Mouse (Mus musculus): ENCODE results near the gene Olfr479. TPM values are rescaled to one million over a fixed set of nuclear protein-coding genes. Genes with fewer than 3 reads are reported as not detected.

The Olfr479 gene
- polyA plus RNA-seq (2012), result not detected in 2 replicates

GRCm38 (mm10) chr7:108050393-108050792, at the start of gene Olfr479:
Olfr479 (plus strand) TSS chr7:108050693.
- TF ChIP-seq GATA1 (IDR thresholded peaks at IDR 0.05; ENCODE audit: low read length), result no peak

GRCm38 (mm10) chr7:108033889-108034288, 16.6 kb upstream of the Olfr479 start, which contains the start of gene Olfr478:
Olfr478 (minus strand) TSS chr7:108033989.
- TF ChIP-seq GATA1 (IDR thresholded peaks at IDR 0.05; ENCODE audit: low read length), result no peak

- no peak for TF ChIP-seq GATA1 (IDR thresholded peaks at IDR 0.05; ENCODE audit: low read length)
Measured at GRCm38 (mm10) chr7:108067246-108067645, 16.8 kb downstream of the Olfr479 start, which contains the start of gene Olfr480. Olfr480 (minus strand) TSS chr7:108067346.

- TF ChIP-seq GATA1 (IDR thresholded peaks at IDR 0.05; ENCODE audit: low read length), result no peak
Measured at GRCm38 (mm10) chr7:108079555-108079954, 29.1 kb downstream of the Olfr479 start, which contains the start of gene Olfr481. Olfr481 (plus strand) TSS chr7:108079855.

- no peak for TF ChIP-seq GATA1 (IDR thresholded peaks at IDR 0.05; ENCODE audit: low read length)
Measured at GRCm38 (mm10) chr7:108097486-108097885, 47.0 kb downstream of the Olfr479 start, which contains the start of gene Olfr482. Olfr482 (minus strand) TSS chr7:108097586.

GRCm38 (mm10) chr7:108100549-108100948, 50.1 kb downstream of the Olfr479 start, which contains the start of gene Olfr483:
Olfr483 (plus strand) TSS chr7:108100849.
- TF ChIP-seq GATA1 (IDR thresholded peaks at IDR 0.05; ENCODE audit: low read length), result no peak

Other genes with a start within 250 kb of the Olfr479 start
- not detected in 2 replicates for gene Ovch2, start 249.5 kb upstream of the Olfr479 start, polyA plus RNA-seq (2012)
- not detected in 2 replicates for gene Olfr467, start 238.4 kb upstream of the Olfr479 start, polyA plus RNA-seq (2012)
- not detected in 2 replicates for gene Olfr469, start 225.2 kb upstream of the Olfr479 start, polyA plus RNA-seq (2012)
- gene Olfr470, start 203.2 kb upstream of the Olfr479 start, polyA plus RNA-seq (2012), result not detected in 2 replicates
- not detected in 2 replicates for gene Olfr472, start 152.8 kb upstream of the Olfr479 start, polyA plus RNA-seq (2012)
- not detected in 2 replicates for gene Olfr473, start 120.2 kb upstream of the Olfr479 start, polyA plus RNA-seq (2012)
- gene Olfr474, start 96.0 kb upstream of the Olfr479 start, polyA plus RNA-seq (2012), result not detected in 2 replicates
- gene Olfr476, start 85.9 kb upstream of the Olfr479 start, polyA plus RNA-seq (2012), result not detected in 2 replicates
- gene Olfr477, start 64.0 kb upstream of the Olfr479 start, polyA plus RNA-seq (2012), result not detected in 2 replicates
- not detected in 2 replicates for gene Olfr478, start 16.7 kb upstream of the Olfr479 start, polyA plus RNA-seq (2012)
- not detected in 2 replicates for gene Olfr480, start 16.7 kb downstream of the Olfr479 start, polyA plus RNA-seq (2012)
- gene Olfr481, start 29.2 kb downstream of the Olfr479 start, polyA plus RNA-seq (2012), result not detected in 2 replicates
- gene Olfr482, start 46.9 kb downstream of the Olfr479 start, polyA plus RNA-seq (2012), result not detected in 2 replicates
- not detected in 2 replicates for gene Olfr483, start 50.2 kb downstream of the Olfr479 start, polyA plus RNA-seq (2012)
- gene Olfr484, start 76.8 kb downstream of the Olfr479 start, polyA plus RNA-seq (2012), result not detected in 2 replicates
- gene Olfr485, start 109.2 kb downstream of the Olfr479 start, polyA plus RNA-seq (2012), result not detected in 2 replicates
- gene Olfr486, start 122.0 kb downstream of the Olfr479 start, polyA plus RNA-seq (2012), result not detected in 2 replicates
- not detected in 2 replicates for gene Olfr487, start 163.9 kb downstream of the Olfr479 start, polyA plus RNA-seq (2012)
- gene Olfr488, start 207.7 kb downstream of the Olfr479 start, polyA plus RNA-seq (2012), result not detected in 2 replicates
- gene Olfr490, start 238.2 kb downstream of the Olfr479 start, polyA plus RNA-seq (2012), result not detected in 2 replicates

All from G1E-ER4 (cell line).